Mouse (Mus musculus) embryonic fibroblast, embryonic 13.5 days (primary cell): Measurements from ENCODE around the gene Stxbp1.

ENCODE experiments used
- CTCF ChIP-seq: IDR thresholded peaks from 2 replicates; pipeline ENCODE4 v1.5.1; 2011; ENCODE audit warnings: mild to moderate bottlenecking, control low read depth, low read length, moderate library complexity, borderline replicate concordance; ENCODE audit not compliant: insufficient read depth
- POLR2A ChIP-seq: IDR thresholded peaks from 2 replicates; pipeline ENCODE4 v1.6.1; 2011; ENCODE audit warnings: low read depth, mild to moderate bottlenecking, control low read depth, low read length, moderate library complexity

GRCm38 (mm10) chr2:32894097-32894496, 47.1 kb upstream of the Stxbp1 start:
- TF ChIP-seq POLR2A, result no peak
- no peak for TF ChIP-seq CTCF
